Mouse (Mus musculus): ENCODE data around the gene Pth2.

GRCm38 (mm10) chr7:45154096-45154992 lies 26.5 kb upstream of the Pth2 start, which contains the start of the genes Pih1d1 and Aldh16a1:
- TF ChIP-seq CTCF (IDR thresholded peaks at IDR 0.05; ENCODE audit: control insufficient read depth, insufficient read depth, low read length) (peak; percentile 50; the same call in 1 of the 2 replicates), POLR2A (IDR thresholded peaks at IDR 0.05; ENCODE audit: borderline replicate concordance, control insufficient read depth, low read depth, low read length) (peak; percentile 94)

Data from bone marrow, adult 2 months (tissue).